In genomic region chr2:132600081-132600480, GRCm38 (mm10) we compare ENCODE assay signal across 13 mouse cellular contexts.
"Had no signal": no experiment of that assay in that cellular context is flagged by ENCODE, and none has a peak within 500 bp of the region (broad histone marks: within the 10 kb centered on the region; RNA-seq: fewer than 3 reads in every experiment).

No protein-coding gene starts in this region.

- ATAC-seq: inflammation-experienced regulatory T-cells, adult 6 months; midbrain, embryonic 15.5 days had no signal

- H3K4me3 ChIP-seq: left cerebral cortex, adult 2 months; limb, embryonic 10.5 days; liver, embryonic 15.5 days; midbrain, embryonic 15.5 days; stomach, embryonic 15.5 days had no signal

- H3K27me3 ChIP-seq: liver, embryonic 15.5 days; midbrain, embryonic 15.5 days; stomach, embryonic 15.5 days had no signal

- DNase-seq: kidney, adult 18-20 months; kidney, postnatal 10 days; lung, embryonic 14.5 days; right cerebral cortex, adult 18-20 months; right cerebral cortex, postnatal 25 days; thymus, adult 2 months; thymus, postnatal 25 days had no signal

- H3K36me3 ChIP-seq: limb, embryonic 10.5 days; liver, embryonic 15.5 days; midbrain, embryonic 15.5 days; stomach, embryonic 15.5 days had no signal

- H3K4me1 ChIP-seq: limb, embryonic 10.5 days; midbrain, embryonic 15.5 days; stomach, embryonic 15.5 days had no signal
